In genomic region chr4:115890553-115890952, GRCm38 (mm10) we compare ENCODE assay signal across 8 mouse cellular contexts. TPM values are rescaled to one million over a fixed set of nuclear protein-coding genes. Genes with fewer than 3 reads are reported as not detected.
A peak's percentile ranks its signal among the peaks of the same experiment; 100 is the strongest.
DNase-seq lines count a peak whose midpoint lies in the region; ATAC-seq and TF ChIP-seq lines count a peak whose summit lies in the region.
"Had no signal": no experiment of that assay in that cellular context is flagged by ENCODE, and none has a peak within 500 bp of the region (broad histone marks: within the 10 kb centered on the region; RNA-seq: fewer than 3 reads in every experiment).

6430628N08Rik (plus strand) TSS chr4:115890665.

- peak within 1 kb of the TSS; percentile 28 for H3K4me3 ChIP-seq in forebrain, embryonic 16.5 days (replicated peaks; ENCODE audit: low read length)
- H3K4me3 ChIP-seq in liver, embryonic 15.5 days (replicated peaks), result no peak within 1 kb of the TSS
- H3K4me3 ChIP-seq in stomach, postnatal 0 days (ENCODE audit: low read depth, low read length), result peak within 1 kb of the TSS; percentile 25

- DNase-seq in retina, postnatal 1 day, result peak; percentile 47
- no peak for DNase-seq in retina, embryonic 14.5 days (ENCODE audit: low spot score)
- no peak for DNase-seq in stomach, postnatal 0 days (ENCODE audit: low spot score)
- DNase-seq in testis, postnatal 14 days (ENCODE audit: low spot score), result no peak
- no peak for DNase-seq in gastrocnemius, postnatal 14 days
- DNase-seq: heart, postnatal 14 days had no signal

- peaks cover 7% of the 10 kb centered on the region for H3K4me1 ChIP-seq in forebrain, embryonic 16.5 days (replicated peaks; ENCODE audit: control insufficient read depth, insufficient read depth, low read length)
- H3K4me1 ChIP-seq in liver, embryonic 15.5 days (replicated peaks), result no peaks in the 10 kb centered on the region
- no peaks in the 10 kb centered on the region for H3K4me1 ChIP-seq in stomach, postnatal 0 days (replicated peaks; ENCODE audit: control insufficient read depth, insufficient read depth)

- no peak for TF ChIP-seq EP300 in stomach, postnatal 0 days (optimal IDR thresholded peaks at IDR 0.05)

- no peaks in the 10 kb centered on the region for H3K9me3 ChIP-seq in forebrain, embryonic 16.5 days (ENCODE audit: control insufficient read depth, low read length)
- H3K9me3 ChIP-seq in liver, embryonic 15.5 days (replicated peaks), result no peaks in the 10 kb centered on the region
- no peaks in the 10 kb centered on the region for H3K9me3 ChIP-seq in stomach, postnatal 0 days (ENCODE audit: control insufficient read depth, low read length)

- TF ChIP-seq CTCF in stomach, postnatal 0 days (IDR thresholded peaks at IDR 0.05; ENCODE audit: low read depth), result no peak

- H3K27ac ChIP-seq in forebrain, embryonic 16.5 days (ENCODE audit: low read length), result no peak within 1 kb of the TSS
- H3K27ac ChIP-seq in liver, embryonic 15.5 days (replicated peaks), result no peak within 1 kb of the TSS
- H3K27ac ChIP-seq in stomach, postnatal 0 days (replicated peaks), result no peak within 1 kb of the TSS

- intact Hi-C loops in gastrocnemius, postnatal 14 days (cut with DNase I; ENCODE audit: low total_unique reads), result no loop called here

- peak within 1 kb of the TSS; percentile 43 for H3K9ac ChIP-seq in forebrain, embryonic 16.5 days (replicated peaks; ENCODE audit: low read depth, low read length)
- H3K9ac ChIP-seq in liver, embryonic 15.5 days, result no peak within 1 kb of the TSS
- H3K9ac ChIP-seq in stomach, postnatal 0 days (ENCODE audit: low read length), result 0 out of 2 replicates have a peak within 1 kb of the TSS, but pooled peaks have one; percentile 31

- peak within 1 kb of the TSS; percentile 53 for H3K4me2 ChIP-seq in forebrain, embryonic 16.5 days (ENCODE audit: low read length)
- peak within 1 kb of the TSS; percentile 25 for H3K4me2 ChIP-seq in liver, embryonic 15.5 days
- H3K4me2 ChIP-seq in stomach, postnatal 0 days (replicated peaks; ENCODE audit: low read depth), result peak within 1 kb of the TSS; percentile 47

- peaks cover 17% of the 10 kb centered on the region; the same call in 1 of the 2 replicates for H3K27me3 ChIP-seq in forebrain, embryonic 16.5 days (replicated peaks; ENCODE audit: control insufficient read depth, insufficient read depth, low read length)
- peaks cover 80% of the 10 kb centered on the region for H3K27me3 ChIP-seq in liver, embryonic 15.5 days
- no peaks in the 10 kb centered on the region; the same call in 1 of the 2 replicates for H3K27me3 ChIP-seq in stomach, postnatal 0 days (ENCODE audit: control insufficient read depth, insufficient read depth, low read length)

- H3K36me3 ChIP-seq in forebrain, embryonic 16.5 days (ENCODE audit: control insufficient read depth, insufficient read depth), result no peaks in the 10 kb centered on the region
- no peaks in the 10 kb centered on the region for H3K36me3 ChIP-seq in liver, embryonic 15.5 days (replicated peaks)
- H3K36me3 ChIP-seq in stomach, postnatal 0 days (ENCODE audit: control insufficient read depth, insufficient read depth, low read length), result no peaks in the 10 kb centered on the region

- WGBS in forebrain, embryonic 16.5 days, result 2% methylated on average over 27 of the region's 31 CpGs
- WGBS in liver, embryonic 15.5 days (ENCODE audit: insufficient replicate concordance), result 4% methylated on average over 31 of the region's 31 CpGs
- WGBS in stomach, postnatal 0 days, result under 1% methylated on average over 29 of the region's 31 CpGs

- ATAC-seq in forebrain, embryonic 16.5 days, result 0 out of 2 replicates have a peak, but pooled peaks have one; percentile 23
- ATAC-seq in liver, embryonic 15.5 days (ENCODE audit: insufficient read depth), result no peak
- no peak for ATAC-seq in stomach, postnatal 0 days (ENCODE audit: low FRiP score, low TSS enrichment)

RNA-seq across cellular contexts. Expression of gene 6430628N08Rik, which starts in this region (rescaled TPM):
- polyA plus RNA-seq in forebrain, embryonic 16.5 days (2015; fragmentation: Nextera tagmentation; extraction: Ambion mirVana), result 0.15 and 0.47 TPM in 2 replicates
- polyA plus RNA-seq in liver, embryonic 15.5 days (2015; fragmentation: Nextera tagmentation; extraction: Ambion mirVana), result not detected in 2 replicates
- polyA plus RNA-seq in stomach, postnatal 0 days (2015; fragmentation: Nextera tagmentation; extraction: Ambion mirVana), result not detected in 2 replicates
- not detected for total RNA-seq in gastrocnemius, postnatal 14 days (2021)
- total RNA-seq: heart, postnatal 14 days had no signal

Comparison
In these comparisons a context has a peak if more than half of its experiments do, and no peak if none do; other contexts are left out.
1. Peak in ATAC-seq, H3K4me3 ChIP-seq, H3K9ac ChIP-seq and H3K4me2 ChIP-seq in forebrain, embryonic 16.5 days; RNA of the gene not detected or under 1 TPM.